Mouse (Mus musculus) erythroblast, adult 5-6 weeks (primary cell): ENCODE measurements around the gene Irx3. TPM values are rescaled to one million over a fixed set of nuclear protein-coding genes. Genes with fewer than 3 reads are reported as not detected.

Experiments used
- ATAC-seq: replicated peaks from 2 replicates; pipeline ENCODE4 v1.8.0; 2016; ENCODE audit warnings: moderate number of reproducible peaks, mild to moderate bottlenecking, moderate TSS enrichment, inconsistent platforms; ENCODE audit not compliant: poor library complexity, low FRiP score, severe bottlenecking
- total RNA-seq, 2 experiments: library from RNA; stranded (forward) in 1 of 2; stranded (reverse) in 1 of 2; fragments of 150-400 nt in 1 of 2; fragments of 200-764, 138-1000 nt in 1 of 2; gene quantifications; 2 replicates each; pipeline versions ENCODE4 v1.2.3 to v1.2.4; 2015 to 2017; ENCODE audit warnings: low replicate concordance in 2 of 2

Gene Irx3
- total RNA-seq (2015; ENCODE audit: low replicate concordance) = not detected in 2 replicates
- total RNA-seq (2017; ENCODE audit: low replicate concordance) = not detected in 2 replicates

DNA sequence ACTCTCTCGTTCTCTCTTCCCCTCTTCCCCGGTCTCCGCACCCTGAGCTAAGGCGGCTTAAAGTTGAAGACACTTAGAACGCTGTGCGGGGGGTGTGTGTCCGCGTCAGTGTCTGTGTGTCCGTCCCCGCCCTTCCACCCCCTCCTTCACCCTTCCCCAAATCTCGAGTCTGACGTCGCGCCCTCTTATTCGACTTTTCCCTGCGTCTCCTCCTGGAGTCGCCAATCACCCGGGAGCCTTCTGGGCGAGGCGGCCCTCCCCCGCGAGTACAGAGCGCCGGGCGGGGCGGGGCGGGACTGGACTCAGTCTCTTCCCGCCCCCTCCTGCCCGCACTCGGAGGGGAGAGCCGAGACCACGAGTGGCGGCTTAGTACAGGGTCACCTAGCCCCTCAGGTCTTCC lies at the start of gene Irx3:
Irx3 (minus strand) TSS at position 229 of the 400 bp plus-strand sequence.
- no peak for ATAC-seq

DNA sequence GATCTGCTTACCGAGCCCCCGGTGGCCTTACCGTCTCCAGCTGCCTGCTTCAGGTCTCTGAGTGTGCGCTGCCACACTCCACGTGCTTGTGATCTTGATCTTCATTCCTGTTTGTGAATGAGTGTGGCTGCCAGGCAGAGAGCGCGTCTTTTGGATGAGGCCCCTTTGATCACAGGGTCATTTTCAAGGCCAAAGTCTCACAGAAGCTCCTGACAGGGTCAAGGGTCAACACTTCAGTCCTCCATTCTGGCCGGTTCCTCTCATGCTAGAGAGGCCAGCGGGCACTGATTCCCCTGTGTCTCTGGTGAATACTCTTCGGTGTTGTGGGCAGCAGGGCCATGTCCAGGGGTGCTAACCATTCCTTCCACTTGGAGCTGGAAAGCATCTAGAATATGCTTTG lies 49.5 kb upstream of the Irx3 start:
- ATAC-seq = no peak

DNA sequence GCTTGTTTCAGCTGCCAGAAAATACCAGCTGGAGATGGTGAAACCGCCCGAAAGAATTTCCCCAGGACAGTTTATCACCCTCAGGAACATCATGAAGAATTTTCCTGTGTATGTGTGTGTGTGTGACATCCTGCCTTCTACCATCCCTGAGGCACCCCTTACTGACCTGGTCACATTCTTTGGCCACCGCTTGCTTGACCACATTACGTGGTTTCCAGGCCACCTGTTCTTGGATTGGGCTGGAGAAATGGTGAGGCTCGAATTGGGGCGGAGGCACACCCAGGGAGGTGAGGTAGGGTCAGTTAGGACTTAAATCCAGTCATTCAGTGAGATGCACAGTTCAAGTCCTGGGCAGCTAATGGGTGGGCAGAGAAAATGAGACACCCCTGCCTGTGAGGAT lies 48.1 kb upstream of the Irx3 start:
- no peak for ATAC-seq

DNA sequence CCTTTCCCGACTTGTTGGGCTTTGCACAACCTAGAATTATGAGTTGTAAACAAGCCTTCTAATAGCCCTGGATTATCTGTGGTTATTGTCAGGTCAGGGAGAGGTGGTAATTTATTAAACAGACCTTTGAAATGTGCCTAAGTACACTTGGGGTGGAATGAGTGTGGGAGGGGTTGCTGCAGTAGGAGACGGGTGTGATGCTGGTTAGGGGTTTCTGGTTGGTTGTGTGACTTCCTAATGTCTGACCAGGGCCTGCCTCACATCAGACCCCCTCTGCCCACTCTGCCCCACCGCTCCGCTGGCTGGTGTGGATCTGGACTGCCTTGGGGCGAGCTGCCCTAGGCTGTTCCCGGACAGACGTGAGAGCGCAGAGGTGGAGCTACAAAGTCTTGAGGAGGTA lies 47.7 kb upstream of the Irx3 start:
- ATAC-seq = no peak

DNA sequence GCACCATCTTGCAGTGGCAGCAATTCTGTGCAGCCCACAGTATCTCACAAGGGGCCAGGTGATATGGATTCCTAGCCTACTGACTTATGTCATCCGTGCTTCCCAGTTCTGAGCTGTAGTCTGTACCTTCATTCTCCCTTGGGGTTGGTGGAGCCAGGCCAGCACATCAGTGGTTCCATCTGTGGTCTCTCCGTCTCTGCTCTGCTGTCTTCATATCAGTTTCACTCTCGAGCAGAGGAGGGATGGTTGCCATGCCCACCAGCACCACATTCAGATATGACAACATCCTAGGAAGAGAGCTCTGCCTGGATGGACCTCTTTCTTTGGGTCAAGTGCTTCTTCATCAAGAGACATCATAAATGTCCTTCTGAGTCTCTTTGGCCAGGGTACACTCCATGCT lies 43.8 kb upstream of the Irx3 start:
- ATAC-seq = no peak

DNA sequence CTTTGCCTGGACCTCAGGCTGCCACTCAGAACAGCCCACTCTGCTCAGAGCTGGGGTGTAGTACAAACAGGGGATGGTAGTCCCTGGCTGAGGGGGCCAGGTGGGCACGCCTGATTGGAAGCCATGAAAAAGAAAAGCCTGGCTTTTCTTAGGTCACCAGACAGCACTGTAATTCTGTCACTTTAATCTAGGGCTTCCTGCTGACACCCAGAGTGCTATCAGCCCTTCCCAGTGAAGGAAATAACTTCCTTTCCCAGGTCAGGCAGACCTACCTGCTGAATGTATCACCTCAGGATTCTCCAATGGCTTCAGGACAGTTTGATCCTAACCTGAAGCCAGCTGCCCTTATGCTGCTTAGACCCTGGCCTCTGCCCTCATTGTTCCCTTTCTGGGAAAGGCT lies 35.3 kb upstream of the Irx3 start:
- no peak for ATAC-seq

DNA sequence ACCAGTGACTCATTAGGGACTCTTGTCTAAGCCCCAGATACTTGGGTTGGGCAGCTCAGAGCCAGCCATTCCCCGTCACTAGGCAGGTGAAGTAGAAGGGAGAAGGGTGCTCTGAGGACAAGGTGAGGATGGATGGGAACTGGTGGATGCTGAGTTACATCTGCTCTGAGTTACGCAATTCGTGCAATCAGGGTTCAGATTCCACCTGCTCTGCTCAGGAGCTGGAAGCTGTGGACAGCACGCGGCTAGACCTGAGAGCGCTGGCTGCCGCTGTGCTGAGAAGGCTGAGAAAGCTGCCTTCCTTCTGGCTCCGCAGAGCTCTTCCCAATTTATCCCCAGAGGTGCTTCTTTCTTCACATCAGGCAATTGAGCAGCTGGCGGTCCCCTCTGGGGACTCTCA lies 34.8 kb upstream of the Irx3 start:
- no peak for ATAC-seq

DNA sequence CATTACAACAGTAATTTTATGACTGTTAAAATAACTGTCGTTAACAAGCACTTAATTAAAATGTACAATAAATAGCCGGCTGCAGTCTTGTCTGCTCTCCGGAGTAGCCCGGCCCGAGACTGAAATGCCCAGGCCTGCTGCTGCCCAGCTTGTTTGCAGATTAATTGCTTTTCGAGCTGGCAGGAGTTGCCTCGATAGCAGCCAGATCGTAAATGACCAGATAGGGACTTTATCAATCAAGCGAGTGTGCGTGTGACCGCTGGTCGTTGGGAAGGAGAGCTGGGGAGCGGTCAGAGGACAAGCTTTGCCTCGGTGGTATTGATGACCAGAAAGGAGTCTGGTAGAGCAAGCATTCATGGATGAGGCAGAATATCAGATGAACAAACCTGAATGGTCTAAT lies 25.8 kb upstream of the Irx3 start:
- no peak for ATAC-seq

DNA sequence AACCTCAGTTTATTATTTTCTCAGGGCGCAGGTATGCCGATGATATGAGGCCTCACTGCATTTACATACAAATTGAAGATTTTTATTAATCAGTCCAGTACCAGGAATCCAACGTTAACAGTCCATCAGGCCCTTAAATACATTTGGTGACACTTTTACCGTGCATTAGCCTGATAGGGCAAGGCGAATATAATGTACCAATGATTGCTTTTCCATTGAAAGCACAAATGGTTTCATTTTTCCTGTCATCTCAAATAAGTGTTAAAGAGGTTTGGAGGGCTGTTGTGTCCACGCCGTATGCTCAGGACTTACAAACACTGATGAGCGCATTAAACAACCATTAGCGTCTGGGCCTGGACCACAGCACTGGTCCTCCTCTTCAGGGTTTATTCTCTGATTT lies 25.3 kb upstream of the Irx3 start:
- no peak for ATAC-seq

DNA sequence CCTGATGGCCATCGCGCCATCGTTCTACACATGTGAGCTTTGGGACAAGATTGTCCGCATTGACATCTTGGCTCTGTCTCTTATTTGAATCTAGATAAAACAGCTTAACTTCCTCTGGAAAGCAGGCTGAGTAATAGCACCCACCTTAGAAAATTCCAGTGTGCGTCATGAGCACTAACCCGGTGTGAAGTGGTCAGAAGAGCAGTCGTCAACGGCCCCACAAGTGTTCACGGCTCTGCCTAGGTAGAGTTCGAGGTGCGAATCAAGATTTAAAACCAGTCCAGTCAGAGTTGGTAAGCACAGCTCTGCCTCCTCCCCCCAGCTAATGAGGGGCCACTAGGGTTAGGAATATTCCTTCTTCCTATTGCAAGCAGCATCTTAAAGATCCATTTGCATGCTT lies 21.5 kb upstream of the Irx3 start:
- no peak for ATAC-seq

DNA sequence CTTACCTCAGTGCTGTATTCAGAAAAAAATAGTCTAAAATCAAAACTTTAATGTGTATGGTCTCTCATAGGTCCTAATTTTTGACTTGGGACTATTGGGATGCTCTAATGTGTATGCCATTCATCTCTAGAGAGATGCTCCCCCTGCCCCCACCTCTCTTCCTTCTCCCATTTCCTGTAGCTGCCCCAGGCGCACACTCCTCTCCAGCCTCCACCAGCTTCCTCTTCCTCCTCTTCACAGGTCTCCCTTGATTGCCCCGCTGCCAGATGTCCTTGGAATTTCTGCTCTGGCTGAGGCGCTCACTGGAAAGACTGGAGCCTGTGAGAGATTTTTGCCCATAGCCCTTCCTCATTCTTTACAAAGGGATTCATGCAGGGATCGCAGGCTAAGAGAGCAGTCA lies 20.9 kb upstream of the Irx3 start:
- no peak for ATAC-seq

DNA sequence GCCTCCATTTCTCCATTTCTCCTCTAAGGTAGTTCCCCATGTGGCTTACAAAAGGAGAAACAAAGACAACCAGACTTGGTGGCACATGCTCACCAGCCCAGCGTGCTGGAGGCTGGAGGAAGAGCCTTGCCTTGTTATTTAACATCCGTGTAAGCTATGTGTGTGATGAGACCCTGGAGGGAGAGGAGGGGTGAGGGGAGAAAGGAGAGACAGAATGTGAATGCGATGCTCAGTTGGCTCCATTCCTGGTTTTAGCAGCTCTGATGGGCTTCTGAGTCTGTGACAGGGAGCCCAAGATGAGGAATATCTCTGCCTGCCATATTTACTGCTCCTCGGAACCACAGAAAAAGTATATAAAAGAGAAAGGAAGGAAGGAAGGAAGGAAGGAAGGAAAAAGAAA lies 20.1 kb upstream of the Irx3 start:
- no peak for ATAC-seq

DNA sequence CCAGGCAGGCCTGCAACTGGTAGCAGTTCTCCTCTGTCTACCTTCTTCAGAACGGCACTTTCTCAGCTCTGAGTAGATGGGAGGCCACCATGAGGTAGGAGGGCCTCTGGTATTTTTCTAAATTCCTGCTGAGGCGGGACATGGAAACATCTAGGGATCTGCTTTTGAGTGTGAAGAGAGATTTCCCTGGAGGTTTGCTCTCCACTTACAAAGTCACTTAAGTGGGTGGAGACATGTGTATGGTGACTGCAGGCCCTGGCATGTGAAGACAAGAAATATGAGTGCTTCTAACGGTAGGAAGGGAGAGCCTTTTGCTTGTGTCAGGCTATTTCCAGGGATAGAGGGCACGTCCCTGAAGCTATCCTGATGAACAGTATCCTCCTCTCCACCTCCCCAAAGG lies 17.9 kb upstream of the Irx3 start:
- ATAC-seq = no peak

DNA sequence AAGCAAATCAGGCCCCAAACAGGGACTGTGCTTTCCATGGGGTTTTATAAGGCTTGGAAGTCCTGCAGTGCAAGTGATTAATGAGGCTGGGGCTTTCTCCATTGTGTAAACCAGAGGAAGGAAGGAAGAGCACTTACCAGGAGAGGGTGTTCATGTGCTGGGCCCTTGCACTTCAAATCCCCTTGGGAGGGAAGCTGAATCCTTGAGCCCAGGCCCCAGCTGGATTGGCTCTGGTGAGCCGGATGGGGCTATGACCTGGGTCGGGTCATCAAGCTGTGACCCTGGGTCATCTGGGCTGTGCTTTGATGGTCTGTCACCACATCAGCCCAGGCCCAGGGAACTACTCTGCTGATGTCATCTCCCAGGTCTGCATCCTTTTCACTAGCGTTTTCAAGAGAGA lies 16.9 kb upstream of the Irx3 start:
- ATAC-seq = no peak

DNA sequence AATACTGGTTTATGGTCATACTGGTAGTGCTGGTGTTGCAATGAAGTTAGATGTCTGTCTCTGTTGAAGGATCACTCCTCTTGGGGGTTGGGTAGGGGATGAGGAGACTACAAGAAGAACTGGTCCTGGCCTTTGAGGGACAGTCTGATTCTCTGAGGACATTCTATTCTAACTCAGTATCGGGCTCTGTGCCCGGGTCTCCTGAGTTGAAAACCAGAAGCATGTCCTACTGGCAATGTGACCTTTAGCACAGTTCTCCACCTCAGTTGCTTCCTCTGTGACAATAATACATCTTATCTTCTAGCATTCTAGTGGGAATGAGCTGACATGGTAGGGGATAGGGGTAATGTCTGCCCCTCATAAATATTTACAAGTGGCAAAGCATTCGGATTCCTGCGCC lies 12.2 kb upstream of the Irx3 start:
- no peak for ATAC-seq

DNA sequence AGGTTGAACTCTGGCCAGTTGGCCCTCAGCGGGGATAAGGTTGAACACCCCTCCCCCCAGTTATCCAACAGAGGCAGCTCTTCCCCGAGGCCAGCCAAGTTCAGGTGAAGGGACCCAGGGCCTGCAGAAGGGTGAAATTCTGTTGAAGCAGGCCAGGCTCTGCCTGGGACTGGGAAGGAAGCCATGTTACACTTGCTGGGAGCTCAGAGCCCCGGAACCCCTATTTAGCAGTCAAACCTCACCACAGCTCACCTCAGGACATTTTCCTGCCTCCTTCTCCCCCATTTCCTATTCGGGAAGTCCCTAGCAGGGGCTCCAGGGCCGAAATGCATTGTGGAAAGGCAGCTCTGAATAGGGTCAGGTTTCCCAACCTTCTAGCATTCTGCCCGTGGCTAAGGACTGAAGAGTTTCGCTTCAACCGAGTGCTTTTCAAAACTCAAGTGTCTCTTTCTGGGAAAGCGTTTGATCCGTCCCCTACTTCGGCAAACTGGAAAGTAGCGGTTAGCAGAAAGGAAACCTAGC lies 4.9 kb upstream of the Irx3 start:
- no peak for ATAC-seq

DNA sequence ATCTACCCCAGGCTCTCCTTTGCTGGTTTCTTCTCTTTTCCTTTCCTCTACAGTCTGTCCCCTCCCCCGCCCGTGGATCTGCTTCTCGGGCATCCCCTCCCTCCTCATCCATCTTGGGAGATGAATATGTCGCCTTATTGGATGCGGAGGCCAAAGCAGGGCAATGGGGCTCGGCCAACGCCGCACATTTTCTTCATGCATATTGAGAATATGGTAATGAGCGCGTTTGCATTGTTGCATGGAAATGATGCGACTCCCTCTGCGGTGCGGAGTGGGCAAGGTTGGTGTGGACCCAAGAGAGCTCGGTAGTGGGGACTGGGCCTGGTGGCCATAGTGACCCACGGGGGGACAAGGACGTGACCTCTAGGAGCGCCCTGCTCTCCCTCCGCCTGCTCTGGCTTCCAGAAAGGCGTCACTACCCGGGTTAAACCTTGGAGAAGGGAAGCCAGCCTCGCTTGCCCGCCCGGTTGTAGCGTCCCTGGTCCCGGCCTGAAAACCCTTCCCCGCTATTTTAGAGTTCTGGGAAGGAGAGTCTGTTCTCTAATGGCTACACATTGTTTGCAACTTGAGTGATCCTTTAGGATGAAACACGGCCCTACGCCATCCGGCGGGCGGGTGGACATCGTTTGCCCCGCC lies 4.3 kb upstream of the Irx3 start:
- no peak for ATAC-seq

DNA sequence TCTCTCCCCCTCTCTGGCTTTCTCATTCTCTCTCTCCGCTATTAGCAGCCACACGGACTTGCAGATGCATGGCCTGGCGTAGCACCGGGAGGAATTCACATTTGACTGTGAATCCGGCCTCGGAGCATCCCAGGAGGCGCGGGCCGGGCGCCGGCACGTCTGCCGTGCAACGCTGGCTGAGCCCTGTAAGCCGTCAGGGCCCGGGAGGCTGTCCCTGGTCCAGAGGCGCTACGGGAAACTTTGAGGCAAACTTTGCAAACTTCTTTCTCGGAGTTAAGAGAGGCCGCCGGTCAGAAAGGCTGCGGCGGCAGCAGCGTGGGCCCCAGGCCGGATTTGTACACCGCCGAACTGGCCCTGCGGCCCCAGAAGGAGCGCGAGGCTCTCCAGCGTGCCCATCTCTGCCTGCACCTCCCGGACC lies 3.4 kb upstream of the Irx3 start:
- ATAC-seq = no peak

DNA sequence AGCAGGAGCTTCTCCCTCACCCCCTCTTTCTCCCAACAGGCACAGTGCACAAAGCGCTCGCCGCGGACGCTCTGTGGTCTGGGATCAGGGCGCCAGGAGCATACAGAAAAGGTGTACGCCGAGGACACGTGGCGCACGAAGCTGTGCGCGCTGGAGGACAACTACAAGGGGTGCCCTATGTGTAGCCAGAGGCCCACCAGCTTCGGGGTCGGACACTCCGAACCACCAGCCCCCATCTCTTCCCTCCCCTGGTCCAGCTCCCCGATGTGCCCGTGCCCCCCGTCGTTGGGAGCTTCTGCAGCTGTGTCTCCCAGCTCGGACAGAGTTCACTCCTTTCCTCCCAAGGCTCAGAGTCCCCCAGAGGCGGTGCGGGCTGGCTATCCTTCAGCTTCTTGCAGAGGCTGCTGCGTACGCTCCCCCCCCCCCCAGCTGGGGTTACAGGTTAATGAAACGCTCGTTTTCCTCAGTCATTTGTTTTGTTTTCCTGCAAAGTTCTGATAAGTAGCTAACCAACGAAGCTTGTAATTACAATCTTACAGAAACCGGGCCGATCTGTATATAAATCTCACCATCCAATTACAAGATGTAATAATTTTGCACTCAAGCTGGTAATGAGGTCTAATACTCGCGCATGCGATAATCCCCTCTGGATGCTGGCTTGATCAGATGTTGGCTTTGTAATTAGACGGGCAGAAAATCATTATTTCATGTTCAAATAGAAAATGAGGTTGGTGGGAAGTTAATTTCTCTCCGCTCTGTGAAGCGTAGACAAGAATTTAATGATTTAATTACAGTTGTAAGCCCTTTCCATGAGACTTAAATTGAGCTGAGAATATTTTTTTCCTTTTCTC lies 2.8 kb upstream of the Irx3 start:
- ATAC-seq = no peak

DNA sequence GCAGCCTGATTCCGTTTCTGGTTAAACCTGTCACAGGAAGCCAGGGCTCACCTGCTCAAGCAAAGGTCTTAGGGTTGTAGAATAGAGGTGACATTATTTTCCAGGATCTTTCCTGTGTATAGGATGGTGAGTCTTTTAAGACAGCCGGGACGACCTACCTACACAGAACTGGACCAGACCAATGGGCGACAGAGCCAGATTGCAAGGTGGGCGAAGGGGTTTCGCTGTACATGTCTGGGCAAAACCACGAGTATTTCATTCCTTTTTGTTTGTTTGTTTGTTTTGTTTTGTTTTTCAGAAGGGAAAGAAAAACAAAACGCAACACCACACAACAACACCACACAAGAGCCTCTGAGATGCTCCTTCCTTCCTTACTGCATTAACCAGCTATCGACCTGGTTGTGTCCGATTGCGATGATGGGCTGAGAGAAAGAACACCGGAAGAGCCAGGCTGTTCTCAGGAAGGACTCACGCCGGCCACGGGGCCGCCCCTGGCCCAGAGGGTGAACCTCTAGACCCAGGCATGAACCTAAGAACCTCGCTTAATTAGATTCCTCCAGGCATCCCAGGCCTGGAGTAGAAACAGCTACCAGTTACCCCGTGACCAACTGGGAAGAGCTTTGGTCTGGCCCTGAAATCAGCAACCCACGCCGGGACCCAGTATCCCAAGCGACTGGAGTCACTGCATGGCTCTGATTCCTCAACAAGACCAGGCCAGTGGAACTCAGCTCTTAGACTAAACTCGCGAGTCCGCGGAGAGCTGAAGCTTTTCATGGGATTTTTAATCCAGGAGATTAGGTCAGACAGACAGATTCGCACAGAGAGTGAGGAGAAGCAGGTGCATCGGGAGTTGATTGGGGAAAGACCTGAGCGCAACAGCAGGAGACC lies 1.9 kb upstream of the Irx3 start:
- ATAC-seq = no peak
